Mouse (Mus musculus): Measurements from ENCODE around the gene Iqschfp. TPM values are rescaled to one million over a fixed set of nuclear protein-coding genes. Genes with fewer than 3 reads are reported as not detected.

Gene Iqschfp
- polyA plus RNA-seq, 1 experiment from 2014 or later, result not detected

DNA sequence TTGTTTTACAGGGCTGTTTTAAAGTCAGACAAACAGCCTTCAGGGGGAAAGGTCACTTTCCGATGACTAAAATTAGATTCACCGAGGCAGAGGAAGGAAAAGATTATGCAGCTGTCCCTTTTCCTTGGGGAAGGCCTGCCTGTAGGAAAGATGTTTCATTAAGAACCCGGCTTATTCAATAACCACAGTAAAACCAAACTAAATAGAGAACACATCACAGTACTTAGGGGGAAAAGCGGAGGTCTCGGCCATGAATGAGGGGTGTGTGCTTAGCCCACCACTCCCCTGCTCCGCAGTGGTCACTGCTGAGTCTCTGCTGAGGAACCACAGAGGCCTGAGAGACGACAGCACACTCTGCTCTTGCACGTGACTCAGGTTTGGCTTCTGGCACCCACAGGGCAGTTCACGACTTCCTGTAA, 694.6 kb downstream of the Iqschfp start:
- Histone ChIP-seq H3K9ac (replicated peaks) (no peak overlapping the region), H3K27ac (ENCODE audit: low read depth) (no peak overlapping the region), H3K4me1 (ENCODE audit: insufficient read depth) (no peaks in the 10 kb centered on the region), H3K9me3 (ENCODE audit: low read length) (no peaks in the 10 kb centered on the region), H3K4me2 (ENCODE audit: low read depth, low read length) (no peak overlapping the region), H3K27me3 (ENCODE audit: insufficient read depth, low read length) (no peaks in the 10 kb centered on the region), H3K4me3 (ENCODE audit: low read depth, low read length) (no peak overlapping the region), H3K36me3 (replicated peaks; ENCODE audit: insufficient read depth, low read length) (no peaks in the 10 kb centered on the region)
- WGBS (ENCODE audit: insufficient replicate concordance), result 42% methylated on average over 9 of the region's 9 CpGs
- TF ChIP-seq EP300 (IDR thresholded peaks at IDR 0.05; ENCODE audit: low read depth) (no peak), CTCF (IDR thresholded peaks at IDR 0.05; ENCODE audit: low read depth) (no peak)
- ATAC-seq (no peak), DNase-seq (no peak)

GRCm38 (mm10) chr3:68587567-68588245, 695.7 kb downstream of the Iqschfp start:
- H3K4me1 ChIP-seq (ENCODE audit: insufficient read depth), result peaks cover 5% of the 10 kb centered on the region; the same call in 1 of the 2 replicates
- H3K27ac ChIP-seq (ENCODE audit: low read depth), result no peak overlapping the region
- H3K4me3 ChIP-seq (ENCODE audit: low read depth, low read length), result no peak overlapping the region
- H3K9ac ChIP-seq (replicated peaks), result no peak overlapping the region
- DNase-seq (no peak), ATAC-seq (no peak)
- no peaks in the 10 kb centered on the region for H3K27me3 ChIP-seq (ENCODE audit: insufficient read depth, low read length)
- TF ChIP-seq EP300 (IDR thresholded peaks at IDR 0.05; ENCODE audit: low read depth) (no peak), CTCF (IDR thresholded peaks at IDR 0.05; ENCODE audit: low read depth) (no peak)
- no peak overlapping the region for H3K4me2 ChIP-seq (ENCODE audit: low read depth, low read length)
- H3K36me3 ChIP-seq (replicated peaks; ENCODE audit: insufficient read depth, low read length), result no peaks in the 10 kb centered on the region
- no peaks in the 10 kb centered on the region for H3K9me3 ChIP-seq (ENCODE audit: low read length)
- WGBS (ENCODE audit: insufficient replicate concordance), result 69% methylated on average over 10 of the region's 10 CpGs

DNA sequence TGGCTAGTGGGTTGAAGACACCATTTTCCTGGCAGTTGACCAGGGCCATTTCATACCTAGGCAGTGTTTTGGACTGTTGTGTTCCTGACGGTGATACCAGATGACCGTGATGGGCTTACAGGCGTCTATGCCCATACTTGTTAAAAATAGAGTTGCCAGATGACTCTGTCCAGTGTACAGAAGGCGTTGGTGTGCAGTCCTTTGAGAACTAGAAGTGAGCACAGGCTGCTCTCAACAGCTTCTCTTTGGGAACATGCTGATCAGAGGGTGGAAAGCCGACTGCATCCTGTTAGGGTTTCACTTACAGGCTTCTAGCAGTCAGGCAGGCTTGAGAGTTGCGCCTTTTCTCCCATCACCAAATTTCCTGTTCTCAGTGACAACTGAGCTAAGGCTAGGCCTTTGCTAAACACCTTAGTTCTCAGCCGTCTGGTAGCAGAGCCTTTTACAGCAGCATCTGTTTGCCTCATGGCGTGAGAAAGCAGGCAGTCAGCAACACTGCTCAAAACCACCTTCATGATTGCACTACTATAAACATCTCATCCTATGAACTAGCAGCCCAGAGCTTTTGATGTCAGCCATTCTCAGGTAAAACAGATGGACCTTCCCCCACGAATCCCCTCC, 697.3 kb downstream of the Iqschfp start:
- Histone ChIP-seq H3K4me2 (ENCODE audit: low read depth, low read length) (no peak overlapping the region), H3K4me1 (ENCODE audit: insufficient read depth) (peaks cover 11% of the 10 kb centered on the region; the same call in 1 of the 2 replicates), H3K4me3 (ENCODE audit: low read depth, low read length) (no peak overlapping the region), H3K36me3 (replicated peaks; ENCODE audit: insufficient read depth, low read length) (no peaks in the 10 kb centered on the region), H3K27ac (ENCODE audit: low read depth) (no peak overlapping the region), H3K27me3 (ENCODE audit: insufficient read depth, low read length) (no peaks in the 10 kb centered on the region), H3K9me3 (ENCODE audit: low read length) (no peaks in the 10 kb centered on the region), H3K9ac (replicated peaks) (no peak overlapping the region)
- no peak for DNase-seq
- TF ChIP-seq EP300 (IDR thresholded peaks at IDR 0.05; ENCODE audit: low read depth), result no peak
- TF ChIP-seq CTCF (IDR thresholded peaks at IDR 0.05; ENCODE audit: low read depth), result no peak
- no peak for ATAC-seq
- WGBS (ENCODE audit: insufficient replicate concordance), result 81% methylated on average over 9 of the region's 9 CpGs

GRCm38 (mm10) chr3:68590436-68590835, 698.4 kb downstream of the Iqschfp start:
- TF ChIP-seq EP300 (IDR thresholded peaks at IDR 0.05; ENCODE audit: low read depth) (no peak), CTCF (IDR thresholded peaks at IDR 0.05; ENCODE audit: low read depth) (no peak)
- no peak overlapping the region for H3K27ac ChIP-seq (ENCODE audit: low read depth)
- H3K9me3 ChIP-seq (ENCODE audit: low read length), result no peaks in the 10 kb centered on the region
- no peak overlapping the region for H3K9ac ChIP-seq (replicated peaks)
- no peak overlapping the region for H3K4me3 ChIP-seq (ENCODE audit: low read depth, low read length)
- no peak for DNase-seq
- 86% methylated on average over 8 of the region's 8 CpGs for WGBS (ENCODE audit: insufficient replicate concordance)
- no peaks in the 10 kb centered on the region for H3K36me3 ChIP-seq (replicated peaks; ENCODE audit: insufficient read depth, low read length)
- no peaks in the 10 kb centered on the region for H3K27me3 ChIP-seq (ENCODE audit: insufficient read depth, low read length)
- ATAC-seq, result no peak
- H3K4me2 ChIP-seq (ENCODE audit: low read depth, low read length), result no peak overlapping the region
- H3K4me1 ChIP-seq (ENCODE audit: insufficient read depth), result peaks cover 11% of the 10 kb centered on the region; the same call in 1 of the 2 replicates

DNA sequence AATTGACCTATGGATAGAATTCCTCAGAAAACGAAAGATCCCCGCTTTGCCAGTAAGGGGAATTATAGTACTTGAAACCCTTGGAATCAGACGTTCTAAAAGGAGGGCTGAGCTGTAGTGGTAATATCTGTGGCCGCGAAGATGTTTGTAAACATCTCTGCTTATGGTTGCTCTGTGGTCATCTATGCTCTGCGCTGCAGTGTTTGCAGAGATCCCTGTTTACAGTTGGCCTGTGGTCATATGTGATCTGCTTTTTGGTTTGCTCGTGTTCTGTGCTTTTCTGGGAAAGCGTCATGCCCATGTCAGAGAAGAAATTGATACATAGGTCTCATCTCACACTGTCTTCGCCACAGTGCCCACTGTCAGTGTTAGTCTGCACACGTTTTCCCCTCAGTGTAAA, 700.5 kb downstream of the Iqschfp start:
- H3K9me3 ChIP-seq (ENCODE audit: low read length), result no peaks in the 10 kb centered on the region
- peaks cover 14% of the 10 kb centered on the region; the same call in 1 of the 2 replicates for H3K4me1 ChIP-seq (ENCODE audit: insufficient read depth)
- H3K27me3 ChIP-seq (ENCODE audit: insufficient read depth, low read length), result no peaks in the 10 kb centered on the region
- no peak overlapping the region for H3K4me3 ChIP-seq (ENCODE audit: low read depth, low read length)
- peak overlapping the region; percentile 83 for H3K27ac ChIP-seq (ENCODE audit: low read depth)
- H3K9ac ChIP-seq (replicated peaks), result no peak overlapping the region
- no peaks in the 10 kb centered on the region for H3K36me3 ChIP-seq (replicated peaks; ENCODE audit: insufficient read depth, low read length)
- ATAC-seq, result peak; percentile 59
- WGBS (ENCODE audit: insufficient replicate concordance), result 72% methylated on average over 10 of the region's 10 CpGs
- TF ChIP-seq CTCF (IDR thresholded peaks at IDR 0.05; ENCODE audit: low read depth) (no peak), EP300 (IDR thresholded peaks at IDR 0.05; ENCODE audit: low read depth) (no peak)
- peak overlapping the region; percentile 35 for H3K4me2 ChIP-seq (ENCODE audit: low read depth, low read length)
- DNase-seq, result no peak

DNA sequence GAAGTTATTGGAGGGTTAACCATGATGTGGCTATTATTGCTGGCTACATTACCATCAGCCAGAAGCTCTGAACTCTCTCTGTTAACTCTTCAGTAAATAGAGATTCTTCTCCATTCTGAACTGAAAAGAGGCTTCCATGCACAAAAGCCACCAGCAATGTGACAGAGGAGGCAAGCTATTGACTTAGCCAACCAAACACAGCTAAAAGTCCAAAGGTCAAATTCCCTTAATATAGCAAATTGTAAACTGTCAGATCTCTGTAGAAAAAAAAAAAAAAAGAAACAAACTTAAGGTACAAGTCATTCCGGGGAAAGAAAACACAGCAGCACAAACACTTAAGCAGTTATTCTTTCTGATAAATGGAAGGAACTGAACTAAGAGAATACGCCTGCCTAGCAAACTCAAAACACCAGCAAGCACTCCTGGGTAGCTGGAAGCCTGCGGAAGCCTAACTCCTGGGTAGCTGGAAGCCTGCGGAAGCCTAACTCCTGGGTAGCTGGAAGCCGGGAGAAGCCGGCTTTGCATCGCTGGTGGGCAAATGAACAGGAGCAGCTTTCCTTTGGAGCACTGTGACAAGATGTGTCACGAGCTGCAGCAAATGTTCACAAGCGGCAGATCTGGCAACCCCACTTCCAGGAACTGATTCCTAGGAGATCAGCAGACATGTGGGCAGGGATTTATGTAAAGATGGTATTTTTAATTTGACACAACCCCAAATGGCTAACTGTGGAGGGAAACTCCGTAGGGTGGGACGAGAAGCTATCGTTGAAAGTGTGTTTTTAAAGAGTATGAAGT, 701.2 kb downstream of the Iqschfp start:
- Histone ChIP-seq H3K9ac (replicated peaks) (no peak overlapping the region), H3K27me3 (ENCODE audit: insufficient read depth, low read length) (no peaks in the 10 kb centered on the region), H3K4me2 (ENCODE audit: low read depth, low read length) (peak overlapping the region; percentile 38), H3K4me1 (ENCODE audit: insufficient read depth) (peaks cover 15% of the 10 kb centered on the region; the same call in 1 of the 2 replicates), H3K9me3 (ENCODE audit: low read length) (no peaks in the 10 kb centered on the region), H3K27ac (ENCODE audit: low read depth) (peak overlapping the region; percentile 83), H3K4me3 (ENCODE audit: low read depth, low read length) (no peak overlapping the region), H3K36me3 (replicated peaks; ENCODE audit: insufficient read depth, low read length) (no peaks in the 10 kb centered on the region)
- TF ChIP-seq CTCF (IDR thresholded peaks at IDR 0.05; ENCODE audit: low read depth) (no peak), EP300 (IDR thresholded peaks at IDR 0.05; ENCODE audit: low read depth) (no peak)
- 72% methylated on average over 12 of the region's 12 CpGs for WGBS (ENCODE audit: insufficient replicate concordance)
- no peak for DNase-seq
- peak; percentile 89 for ATAC-seq

Data from liver, postnatal 0 days (tissue).